Mouse (Mus musculus) lung, embryonic 14.5 days (tissue): ENCODE results near the gene Tbx4. TPM values are rescaled to one million over a fixed set of nuclear protein-coding genes. Genes with fewer than 3 reads are reported as not detected.

Source experiments
- ATAC-seq: fragments of 200-750 bp; cut with Nextera tagmentation; 2 replicates; pipeline ENCODE4 v1.8.0; 2017; ENCODE audit warnings: mild to moderate bottlenecking, moderate TSS enrichment, moderate library complexity; ENCODE audit not compliant: insufficient read depth
- DNase-seq: peaks from one replicate; pipeline ENCODE4 v3.0.0-alpha.2; 2015
- H3K27ac ChIP-seq: fragments of 300-500 bp; sonication (generic); 2 replicates; pipeline ENCODE4 v1.5.1; 2014; ENCODE audit warnings: low read depth, mild to moderate bottlenecking, moderate library complexity
- H3K27me3 ChIP-seq: fragments of 300-500 bp; sonication (generic); 2 replicates; pipeline ENCODE4 v1.6.1; 2014; ENCODE audit warnings: low read length, control low read depth; ENCODE audit not compliant: insufficient read depth
- H3K36me3 ChIP-seq: fragments of 300-500 bp; sonication (generic); 2 replicates; pipeline ENCODE4 v1.6.1; 2014; ENCODE audit warnings: control low read depth; ENCODE audit not compliant: insufficient read depth
- H3K4me1 ChIP-seq: fragments of 300-500 bp; sonication (generic); 2 replicates; pipeline ENCODE4 v1.6.1; 2014; ENCODE audit warnings: antibody characterized with exemption, control low read depth; ENCODE audit not compliant: insufficient read depth
- H3K4me2 ChIP-seq: fragments of 300-500 bp; sonication (generic); 2 replicates; pipeline ENCODE4 v1.6.1; 2014; ENCODE audit warnings: mild to moderate bottlenecking
- H3K4me3 ChIP-seq: fragments of 300-500 bp; sonication (generic); 2 replicates; pipeline ENCODE4 v1.5.1; 2014; ENCODE audit warnings: low read depth, low read length
- H3K9ac ChIP-seq: fragments of 300-500 bp; sonication (generic); 2 replicates; pipeline ENCODE4 v1.6.1; 2014
- H3K9me3 ChIP-seq: fragments of 300-500 bp; sonication (generic); 2 replicates; pipeline ENCODE4 v1.6.1; 2016; ENCODE audit warnings: low read depth, low read length, control low read depth
- CTCF ChIP-seq: IDR thresholded peaks from 2 replicates; pipeline ENCODE4 v1.5.1; 2016; ENCODE audit warnings: antibody characterized with exemption, low read depth
- WGBS: fragments of 180-500 bp; shearing (Covaris S2); extraction: QIAGEN DNeasy Blood & Tissue Kit; methylation state at CpG from one replicate; pipeline ENCODE4 v1.1.7; 2014; 5-methylcytosine and 5-hydroxymethylcytosine counted together
- polyA plus RNA-seq: library from polyadenylated mRNA; unstranded; fragments of >200 nt; fragmentation: Nextera tagmentation; extraction: Ambion mirVana; gene quantifications from 2 replicates; pipeline ENCODE4 v1.2.1, GENCODE M21; 2014

Tbx4 gene
- polyA plus RNA-seq, 1 experiment from 2014 or later: 73.4 TPM

DNA sequence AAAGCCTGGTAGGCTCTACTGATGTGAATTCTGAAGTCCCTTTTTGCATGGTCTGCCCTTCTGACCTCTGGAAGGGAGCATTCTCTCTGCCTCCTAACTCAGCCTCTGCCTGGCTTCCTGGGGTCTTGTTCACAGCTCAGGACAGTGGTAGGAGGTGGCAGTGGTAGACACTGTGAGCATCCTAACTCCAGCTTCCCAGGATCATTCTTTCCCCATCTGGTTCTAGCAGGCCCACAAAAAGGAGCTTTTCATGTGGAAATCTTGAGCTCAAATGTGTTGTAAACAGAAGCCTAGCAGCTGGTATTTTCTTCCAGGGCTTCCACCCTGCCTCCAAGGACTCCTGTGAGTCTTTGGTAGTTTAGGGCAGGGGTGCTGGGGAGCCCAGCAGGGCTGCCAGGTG is 14.1 kb downstream of the Tbx4 start:
- Histone ChIP-seq H3K27me3 (peaks cover 23% of the 10 kb centered on the region), H3K4me1 (peaks cover 9% of the 10 kb centered on the region; the same call in 1 of the 2 replicates), H3K4me3 (no peak overlapping the region), H3K36me3 (peaks cover 68% of the 10 kb centered on the region), H3K9me3 (no peaks in the 10 kb centered on the region), H3K27ac (no peak overlapping the region), H3K4me2 (no peak overlapping the region), H3K9ac (no peak overlapping the region)
- DNase-seq: no peak
- TF ChIP-seq CTCF: no peak
- no peak for ATAC-seq

DNA sequence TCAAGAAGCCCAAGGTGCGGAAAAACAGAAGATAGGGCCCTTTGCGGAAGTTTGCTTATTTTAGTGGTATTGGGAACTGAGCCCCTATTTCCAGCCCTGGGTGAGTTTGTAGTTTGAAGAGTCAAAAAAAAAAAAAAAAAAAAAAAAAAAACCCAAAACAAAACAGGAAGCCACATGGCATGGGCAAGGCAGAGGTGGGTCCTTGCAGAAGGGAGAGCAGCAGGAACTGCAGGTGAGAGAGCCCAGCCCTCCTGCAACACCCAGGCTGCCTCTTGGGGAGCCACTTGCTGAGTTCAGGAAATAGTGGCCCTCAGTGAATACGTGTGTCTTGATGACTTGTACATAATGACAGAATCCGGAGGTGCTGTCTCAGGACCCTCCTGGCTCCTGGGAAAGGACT is 23.3 kb downstream of the Tbx4 start:
- no peak overlapping the region for H3K9ac ChIP-seq
- no peak overlapping the region for H3K4me2 ChIP-seq
- no peak for DNase-seq
- no peak overlapping the region for H3K4me3 ChIP-seq
- no peaks in the 10 kb centered on the region for H3K27me3 ChIP-seq
- peaks cover 12% of the 10 kb centered on the region for H3K4me1 ChIP-seq
- WGBS: 53% methylated on average over 4 of the region's 4 CpGs
- no peaks in the 10 kb centered on the region for H3K9me3 ChIP-seq
- H3K36me3 ChIP-seq: peaks cover 95% of the 10 kb centered on the region
- TF ChIP-seq CTCF: peak; percentile 17; the same call in 1 of the 2 replicates
- no peak for ATAC-seq
- peak overlapping the region; percentile 21; the same call in 1 of the 2 replicates for H3K27ac ChIP-seq

DNA sequence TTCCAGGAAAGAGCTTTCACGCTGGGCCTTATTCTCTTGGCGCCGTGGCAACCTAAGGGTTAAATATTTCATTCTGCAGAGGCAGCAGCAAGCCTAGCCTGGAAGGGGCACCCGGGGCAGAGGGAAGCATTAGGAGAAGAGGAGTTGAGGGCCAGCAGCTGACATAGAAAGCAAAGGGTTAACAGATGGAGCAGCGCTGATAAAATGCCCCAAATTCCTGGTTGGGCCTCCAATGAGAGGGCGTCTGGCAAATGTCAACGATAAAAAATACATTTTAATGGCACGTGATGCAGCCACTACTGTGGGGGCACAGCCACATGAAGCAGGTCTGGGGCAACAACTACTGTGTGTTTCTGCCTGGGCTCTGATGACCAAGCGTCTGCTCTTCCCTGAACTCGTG is 23.9 kb downstream of the Tbx4 start:
- DNase-seq: peak; percentile 65
- ATAC-seq: peak; percentile 25; the same call in 1 of the 2 replicates
- H3K4me2 ChIP-seq: no peak overlapping the region
- WGBS: 16% methylated on average over 10 of the region's 10 CpGs
- H3K27me3 ChIP-seq: no peaks in the 10 kb centered on the region
- peaks cover 95% of the 10 kb centered on the region for H3K36me3 ChIP-seq
- peak overlapping the region; percentile 21; the same call in 1 of the 2 replicates for H3K27ac ChIP-seq
- H3K9ac ChIP-seq: no peak overlapping the region
- H3K9me3 ChIP-seq: no peaks in the 10 kb centered on the region
- H3K4me1 ChIP-seq: peaks cover 12% of the 10 kb centered on the region
- H3K4me3 ChIP-seq: no peak overlapping the region
- TF ChIP-seq CTCF: no peak

GRCm38 (mm10) chr11:85913506-85913905 is 27.3 kb downstream of the Tbx4 start:
- WGBS: 65% methylated on average over 7 of the region's 7 CpGs

DNA sequence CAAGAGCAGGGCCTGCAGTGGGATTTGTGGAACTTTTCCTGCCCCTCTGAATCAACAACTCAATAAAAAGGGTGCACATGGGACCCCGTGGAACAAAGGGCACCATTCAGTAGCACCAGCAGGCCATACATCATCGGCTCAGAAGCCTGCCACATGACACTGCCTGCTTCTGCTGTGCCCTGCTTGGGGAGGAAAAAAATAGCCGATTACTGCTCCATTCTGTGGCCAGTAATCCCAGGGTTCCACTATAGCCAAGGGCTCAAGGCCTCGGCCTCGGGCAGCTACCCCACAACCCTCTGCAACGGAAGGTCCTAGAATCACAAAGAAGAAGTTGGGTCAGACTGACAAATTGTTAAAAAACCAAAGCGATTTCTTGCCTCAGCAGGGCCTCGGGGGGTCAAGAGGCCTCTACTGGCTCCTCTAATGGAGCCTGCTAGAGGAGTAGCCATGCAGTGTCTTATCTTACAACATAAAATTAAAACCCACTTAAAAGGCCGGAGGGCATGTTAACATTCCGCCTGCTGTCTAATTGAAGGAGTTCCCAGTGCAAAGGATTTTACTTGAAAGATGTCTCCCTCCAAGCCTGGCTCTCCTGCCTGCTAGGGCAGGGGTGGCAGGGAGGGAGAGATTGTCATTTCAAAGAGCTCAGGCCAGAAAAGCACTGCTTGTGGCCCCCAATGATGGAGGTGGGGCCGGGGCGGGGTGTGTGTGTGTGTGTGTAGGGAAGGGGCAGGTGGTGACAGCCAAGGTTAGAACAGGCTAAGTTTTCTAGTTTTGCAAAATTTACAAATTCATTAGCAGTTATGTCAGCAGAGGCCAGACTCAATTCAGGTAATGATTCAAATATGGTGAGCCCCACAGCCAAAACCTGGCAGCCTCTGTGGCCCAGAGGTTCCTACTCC is 31.1 kb downstream of the Tbx4 start:
- Histone ChIP-seq H3K36me3 (peaks cover 37% of the 10 kb centered on the region), H3K27me3 (no peaks in the 10 kb centered on the region), H3K9me3 (no peaks in the 10 kb centered on the region), H3K9ac (no peak overlapping the region), H3K27ac (peak overlapping the region; percentile 62; the same call in 1 of the 2 replicates), H3K4me2 (no peak overlapping the region), H3K4me1 (peaks cover 11% of the 10 kb centered on the region; the same call in 1 of the 2 replicates), H3K4me3 (no peak overlapping the region)
- no peak for TF ChIP-seq CTCF
- WGBS: 17% methylated on average over 12 of the region's 12 CpGs
- ATAC-seq (peak; percentile 16; the same call in 1 of the 2 replicates), DNase-seq (peak; percentile 64)

More at GRCm38 (mm10) chr11:85913506-85913905, 27.3 kb downstream of the Tbx4 start:
- H3K4me3 ChIP-seq: no peak overlapping the region
- peaks cover 20% of the 10 kb centered on the region for H3K4me1 ChIP-seq
- H3K9ac ChIP-seq: no peak overlapping the region
- no peak overlapping the region for H3K4me2 ChIP-seq
- ATAC-seq (no peak), DNase-seq (peak; percentile 44)
- TF ChIP-seq CTCF: no peak
- no peaks in the 10 kb centered on the region for H3K9me3 ChIP-seq
- no peak overlapping the region; the same call in 1 of the 2 replicates for H3K27ac ChIP-seq
- no peaks in the 10 kb centered on the region for H3K27me3 ChIP-seq
- H3K36me3 ChIP-seq: peaks cover 71% of the 10 kb centered on the region

DNA sequence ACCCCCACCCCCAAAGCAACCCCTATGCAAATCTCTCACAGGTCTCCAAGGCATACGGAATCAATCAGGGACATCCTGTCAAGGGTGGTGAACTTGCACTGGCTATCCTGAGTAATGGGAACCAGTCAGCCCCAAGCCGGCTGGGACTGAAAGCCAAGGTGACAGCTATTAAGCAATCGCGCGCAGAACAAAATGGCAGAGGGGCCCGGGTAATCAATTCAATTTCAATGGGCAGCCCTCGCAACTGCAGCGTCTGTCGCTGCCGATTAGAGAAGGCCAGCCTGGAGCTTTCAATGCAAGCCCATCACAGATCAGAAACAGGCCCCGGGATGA is 31.7 kb downstream of the Tbx4 start:
- ATAC-seq (peak; percentile 44), DNase-seq (peak; percentile 76)
- Histone ChIP-seq H3K27ac (peak overlapping the region; percentile 25; the same call in 1 of the 2 replicates), H3K9ac (no peak overlapping the region), H3K4me3 (no peak overlapping the region), H3K36me3 (peaks cover 31% of the 10 kb centered on the region), H3K4me1 (peaks cover 11% of the 10 kb centered on the region; the same call in 1 of the 2 replicates), H3K9me3 (no peaks in the 10 kb centered on the region), H3K4me2 (no peak overlapping the region), H3K27me3 (peaks cover 1% of the 10 kb centered on the region; the same call in 1 of the 2 replicates)
- WGBS: 14% methylated on average over 11 of the region's 11 CpGs
- no peak for TF ChIP-seq CTCF

DNA sequence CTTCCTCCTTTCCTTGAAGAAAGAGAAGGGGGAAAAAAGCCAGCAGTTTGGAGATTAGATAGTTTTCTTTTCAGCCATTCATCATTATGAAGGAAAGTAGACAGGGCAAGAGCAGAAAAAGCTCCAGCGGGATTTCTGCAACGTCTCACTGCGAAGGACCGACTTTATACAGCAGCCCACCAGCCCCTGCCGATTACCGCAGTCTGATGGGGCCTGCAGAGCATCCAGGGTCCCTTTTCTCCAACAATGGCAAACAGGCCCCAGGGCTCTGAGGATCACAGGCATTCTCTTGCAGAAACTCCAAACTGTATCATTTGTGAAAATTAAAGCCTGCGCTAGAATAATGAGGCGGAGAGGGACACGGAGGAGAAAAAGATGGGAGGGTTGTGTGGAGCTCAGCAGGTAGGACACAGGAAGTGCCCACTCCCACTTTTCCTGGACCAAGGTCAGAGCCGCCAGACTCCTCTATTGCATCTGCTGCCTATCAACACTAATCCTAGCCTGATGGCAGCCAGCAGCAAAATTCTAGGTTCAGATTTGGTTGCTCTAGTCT is 32.2 kb downstream of the Tbx4 start:
- peak overlapping the region; percentile 25; the same call in 1 of the 2 replicates for H3K27ac ChIP-seq
- H3K4me3 ChIP-seq: no peak overlapping the region
- no peak for TF ChIP-seq CTCF
- H3K9me3 ChIP-seq: no peaks in the 10 kb centered on the region
- ATAC-seq (no peak), DNase-seq (no peak)
- peaks cover 26% of the 10 kb centered on the region for H3K36me3 ChIP-seq
- H3K4me1 ChIP-seq: peaks cover 9% of the 10 kb centered on the region; the same call in 1 of the 2 replicates
- H3K27me3 ChIP-seq: peaks cover 4% of the 10 kb centered on the region; the same call in 1 of the 2 replicates
- WGBS: 42% methylated on average over 10 of the region's 10 CpGs
- no peak overlapping the region for H3K4me2 ChIP-seq
- no peak overlapping the region for H3K9ac ChIP-seq
